Mouse (Mus musculus): ENCODE results near the gene Gm2004.
"Not testable (repeated sequence)": the region's sequence is repeated elsewhere in the genome, so short reads cannot be mapped to it uniquely, and the experiment has no call there.

Gene Gm2004

DNA sequence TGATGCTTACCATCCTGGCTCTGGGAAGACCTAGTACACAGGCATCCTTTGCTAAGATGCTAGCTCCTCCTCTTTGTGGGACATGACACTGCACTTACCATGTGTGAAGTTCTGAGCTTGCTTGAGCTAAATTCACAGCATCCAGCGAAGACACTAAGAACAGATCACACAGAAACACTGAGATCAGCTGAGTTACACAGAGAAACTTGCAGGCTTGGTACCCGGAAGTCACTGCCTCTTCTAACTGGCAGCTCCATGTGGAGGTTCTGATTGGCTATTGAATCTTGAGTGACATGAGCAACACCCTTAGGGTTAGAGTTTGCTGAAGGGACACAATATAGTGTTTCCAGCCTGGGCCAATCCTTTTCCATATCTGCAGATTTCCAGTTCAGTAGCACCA lies at the start of gene Gm2004:
Gene Gm2004, minus strand, starts transcription at position 101 of the 400 bp plus-strand sequence.
- not testable (repeated sequence) for DNase-seq
